Mouse (Mus musculus) CH12.LX (cell line): ENCODE results near the gene Trio. TPM values are rescaled to one million over a fixed set of nuclear protein-coding genes. Genes with fewer than 3 reads are reported as not detected.

Experiments used
- DNase-seq: peaks from one replicate; pipeline ENCODE4 v3.0.0-alpha.2; 2013; ENCODE audit errors: extremely low read depth
- H3K27ac ChIP-seq: 2 replicates; pipeline ENCODE4 v1.5.1; 2012; ENCODE audit warnings: low read depth, mild to moderate bottlenecking, control low read depth, moderate library complexity; ENCODE audit not compliant: insufficient read depth
- H3K27me3 ChIP-seq: replicated peaks from 2 replicates; pipeline ENCODE3; 2012; ENCODE audit warnings: inconsistent platforms
- H3K36me3 ChIP-seq, 2 experiments: replicated peaks in 1 of 2; 2 replicates each; pipeline versions ENCODE3 to v1.6.1; 2012; ENCODE audit warnings: inconsistent platforms in 1 of 2, low read length in 1 of 2, mild to moderate bottlenecking in 1 of 2, mixed read lengths in 1 of 2, moderate library complexity in 1 of 2; ENCODE audit not compliant: control insufficient read depth in 1 of 2, insufficient read depth in 1 of 2
- H3K4me1 ChIP-seq, 2 experiments: 2 replicates each; pipeline ENCODE4 v1.6.1; 2012; ENCODE audit warnings: inconsistent platforms in 1 of 2, moderate library complexity in 1 of 2; ENCODE audit not compliant: insufficient read depth in 2 of 2, control insufficient read depth in 1 of 2
- H3K4me2 ChIP-seq: 2 replicates; pipeline ENCODE4 v1.6.1; 2012; ENCODE audit warnings: low read depth, mild to moderate bottlenecking, control low read depth; ENCODE audit not compliant: poor library complexity, insufficient read depth, severe bottlenecking
- H3K4me3 ChIP-seq, 3 experiments: fragments of 150-350 bp in 1 of 3; sonication (generic) in 1 of 3; replicated peaks in 1 of 3; 2 replicates each; pipeline versions ENCODE3 to v1.5.1; 2011 to 2012; ENCODE audit warnings: low read depth in 2 of 3, low read length in 2 of 3, mild to moderate bottlenecking in 2 of 3, moderate library complexity in 2 of 3, control low read depth in 1 of 3, improper control_type of control experiment in 1 of 3, inconsistent platforms in 1 of 3, mixed read lengths in 1 of 3; ENCODE audit not compliant: poor library complexity in 1 of 3
- H3K79me2 ChIP-seq: replicated peaks from 2 replicates; pipeline ENCODE4 v1.6.1; 2012; ENCODE audit warnings: mild to moderate bottlenecking, moderate library complexity; ENCODE audit not compliant: control insufficient read depth, poor library complexity, insufficient read depth, severe bottlenecking; ENCODE audit errors: extremely low read depth
- H3K9ac ChIP-seq: 2 replicates; pipeline ENCODE4 v1.6.1; 2012; ENCODE audit warnings: low read depth, mild to moderate bottlenecking, control low read depth, moderate library complexity; ENCODE audit not compliant: insufficient read depth
- H3K9me3 ChIP-seq: replicated peaks from 2 replicates; pipeline ENCODE3; 2012; ENCODE audit warnings: low read length, inconsistent platforms, mixed read lengths
- CHD2 ChIP-seq: IDR thresholded peaks from 2 replicates; pipeline ENCODE4 v1.6.1; 2011; ENCODE audit warnings: low read length, improper control_type of control experiment
- HCFC1 ChIP-seq: IDR thresholded peaks from 2 replicates; pipeline ENCODE4 v1.6.1; 2012; ENCODE audit warnings: low read depth, mild to moderate bottlenecking, inconsistent platforms, low read length, improper control_type of control experiment
- JUND ChIP-seq: conservative IDR thresholded peaks from 2 replicates; pipeline ENCODE4 v1.6.1; 2011; ENCODE audit warnings: low read depth, low read length, improper control_type of control experiment
- MAX ChIP-seq: IDR thresholded peaks from 2 replicates; pipeline ENCODE4 v1.6.1; 2011; ENCODE audit warnings: low read length, improper control_type of control experiment
- MAZ ChIP-seq: IDR thresholded peaks from 2 replicates; pipeline ENCODE4 v1.6.1; 2012; ENCODE audit warnings: low read depth, mild to moderate bottlenecking, inconsistent platforms, low read length, improper control_type of control experiment, moderate library complexity
- NRF1 ChIP-seq: IDR thresholded peaks from 2 replicates; pipeline ENCODE4 v1.6.1; 2014; ENCODE audit warnings: low read depth, mild to moderate bottlenecking, inconsistent platforms, low read length, improper control_type of control experiment, moderate library complexity
- SIN3A ChIP-seq: IDR thresholded peaks from 2 replicates; pipeline ENCODE4 v1.6.1; 2012; ENCODE audit warnings: low read length, improper control_type of control experiment, inconsistent platforms
- USF2 ChIP-seq: conservative IDR thresholded peaks from 2 replicates; pipeline ENCODE4 v1.6.1; 2011; ENCODE audit warnings: low read depth, low read length, improper control_type of control experiment
- ZKSCAN1 ChIP-seq: IDR thresholded peaks from 2 replicates; pipeline ENCODE4 v1.6.1; 2012; ENCODE audit warnings: low read depth, inconsistent platforms, low read length, improper control_type of control experiment, borderline replicate concordance
- ZMIZ1 ChIP-seq: IDR thresholded peaks from 2 replicates; pipeline ENCODE4 v1.6.1; 2012; ENCODE audit warnings: low read depth, mild to moderate bottlenecking, inconsistent platforms, low read length, improper control_type of control experiment
- dilution Hi-C: fragments of 300-500 bp; cut with MboI; formaldehyde crosslinking; loops from 2 replicates; pipeline ENCODE4 v1.14.3; 2020; ENCODE audit warnings: low sequenced_read_pairs; ENCODE audit not compliant: extremely low pct_unique_long_range_greater_than_20kb, extremely low pct_ligation_motif_present
- in situ Hi-C: fragments of 300-500 bp; cut with MboI; formaldehyde crosslinking; loops from 3 replicates; pipeline ENCODE4 v1.14.3; 2019; ENCODE audit warnings: low sequenced_read_pairs, low pct_ligation_motif_present, low pct_unique_long_range_greater_than_20kb, mixed read lengths
- polyA plus RNA-seq: library from polyadenylated mRNA; unstranded; fragments of >175 nt; gene quantifications from 2 replicates; pipeline ENCODE4 v1.2.1, GENCODE M21; 2012; ENCODE audit warnings: low read depth; ENCODE audit not compliant: insufficient read length
- total RNA-seq, 2 experiments: library from RNA; depleted of rRNA; stranded (reverse); fragments of 300-350 nt in 1 of 2; fragments of >200 nt in 1 of 2; gene quantifications; 2 replicates each; pipeline ENCODE4 v1.2.3; 2012 to 2014

Gene Trio
- total and polyA plus RNA-seq, 3 experiments = 3.9 to 17.5 (median 4.3) TPM

GRCm38 (mm10) chr15:27933270-27933669, 92.4 kb downstream of the Trio start:
- Histone ChIP-seq H3K36me3 (no peaks in the 10 kb centered on the region), H3K27ac (no peak overlapping the region), H3K4me3 (no peak overlapping the region), H3K27me3 (no peaks in the 10 kb centered on the region), H3K9ac (no peak overlapping the region), H3K9me3 (no peaks in the 10 kb centered on the region)
- dilution Hi-C loops = no loop called here
- TF ChIP-seq JUND (no peak), NRF1 (no peak), MAZ (no peak), SIN3A (no peak)
- TF ChIP-seq, all 38 proteins: peak for 0
- peaks cover 2 to 24% of the 10 kb centered on the region in 2 experiments; a peak in 3 of 4 replicates for H3K4me1 ChIP-seq
- H3K4me2 ChIP-seq = no peak overlapping the region
- H3K79me2 ChIP-seq = no peaks in the 10 kb centered on the region
- in situ Hi-C loops = no loop called here
- no peak for DNase-seq

GRCm38 (mm10) chr15:27931891-27932290, 93.8 kb downstream of the Trio start:
- Histone ChIP-seq H3K27ac (no peak overlapping the region), H3K36me3 (no peaks in the 10 kb centered on the region), H3K9ac (no peak overlapping the region), H3K27me3 (no peaks in the 10 kb centered on the region), H3K4me3 (no peak overlapping the region), H3K4me1 (peaks cover 3 to 29% of the 10 kb centered on the region in 2 experiments), H3K9me3 (no peaks in the 10 kb centered on the region), H3K4me2 (no peak overlapping the region; the same call in 1 of the 2 replicates), H3K79me2 (no peaks in the 10 kb centered on the region)
- in situ Hi-C loops (no loop called here), dilution Hi-C loops (no loop called here)
- no peak for DNase-seq
- no peak for TF ChIP-seq USF2
- no peak for TF ChIP-seq ZKSCAN1
- no peak for TF ChIP-seq HCFC1
- no peak for TF ChIP-seq MAX
- TF ChIP-seq MAZ = no peak
- no peak for TF ChIP-seq NRF1

GRCm38 (mm10) chr15:27931459-27931858, 94.2 kb downstream of the Trio start:
- H3K9me3 ChIP-seq = no peaks in the 10 kb centered on the region
- no peak for DNase-seq
- peaks cover 3 to 31% of the 10 kb centered on the region in 2 experiments for H3K4me1 ChIP-seq
- no peak overlapping the region for H3K4me2 ChIP-seq
- H3K36me3 ChIP-seq = no peaks in the 10 kb centered on the region
- TF ChIP-seq ZMIZ1 = no peak
- no peak for TF ChIP-seq CHD2
- no peak overlapping the region for H3K27ac ChIP-seq
- in situ Hi-C loops (no loop called here), dilution Hi-C loops (no loop called here)
- no peaks in the 10 kb centered on the region for H3K27me3 ChIP-seq
- no peak overlapping the region for H3K9ac ChIP-seq
- no peak overlapping the region for H3K4me3 ChIP-seq
- no peaks in the 10 kb centered on the region for H3K79me2 ChIP-seq
